Mouse (Mus musculus) mouse trophoblast stem cell (cell line): ENCODE measurements around the gene Lama5.

Experiments used
- in situ Hi-C, 2 experiments: fragments of 300-500 bp; cut with MseI, MboI; formaldehyde crosslinking; loops; 2 replicates in 1 of 2; 3 replicates in 1 of 2; pipeline ENCODE4 v1.15.1; 2025

The Lama5 gene

DNA sequence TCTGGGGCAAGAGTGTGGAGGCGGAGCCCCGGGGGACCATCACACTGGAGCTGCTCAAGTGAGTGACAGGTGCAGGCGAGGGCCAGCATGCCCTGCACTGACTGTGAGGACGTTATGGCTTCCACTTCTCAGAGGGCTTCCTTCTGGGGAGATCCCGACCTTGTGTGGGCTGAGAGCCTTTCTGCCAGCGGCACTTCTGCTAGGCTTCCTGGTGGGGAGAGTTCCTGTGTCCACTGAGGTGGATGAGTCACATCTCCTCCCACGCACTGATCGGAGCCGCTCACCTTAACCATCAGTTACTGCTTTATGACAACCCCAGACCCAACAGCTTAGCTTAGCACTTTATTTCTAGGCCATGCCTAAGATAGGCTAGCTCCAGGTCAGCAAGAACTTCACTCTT lies 77.1 kb downstream of the Lama5 start:
- in situ Hi-C loops = loop anchor here in 1 of 2 experiments (25.0 kb wide), 1 partner anchor 289 kb away; no protein-coding TSS in a partner anchor

DNA sequence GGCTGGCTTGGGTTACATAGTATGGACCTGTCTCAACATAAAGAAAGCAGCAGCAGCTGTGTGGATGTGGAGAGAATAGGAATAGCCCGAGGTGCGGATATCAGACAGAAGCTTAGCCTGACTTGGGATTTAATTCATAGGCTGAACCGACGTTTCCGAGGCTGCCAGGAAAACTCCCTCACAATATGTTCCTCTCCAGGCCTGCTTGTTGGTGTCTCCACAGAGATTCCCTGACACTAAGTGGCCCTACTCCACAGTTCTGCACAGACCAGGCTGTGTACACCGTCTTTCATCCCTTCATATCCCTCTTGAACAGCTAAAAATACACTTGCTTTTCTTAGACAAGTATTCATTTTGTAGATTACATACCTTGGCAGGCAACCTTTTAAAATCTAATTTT lies 78.3 kb downstream of the Lama5 start:
- in situ Hi-C loops = loop anchor here in 1 of 2 experiments (25.0 kb wide), 1 partner anchor 290 kb away; no protein-coding TSS in a partner anchor

DNA sequence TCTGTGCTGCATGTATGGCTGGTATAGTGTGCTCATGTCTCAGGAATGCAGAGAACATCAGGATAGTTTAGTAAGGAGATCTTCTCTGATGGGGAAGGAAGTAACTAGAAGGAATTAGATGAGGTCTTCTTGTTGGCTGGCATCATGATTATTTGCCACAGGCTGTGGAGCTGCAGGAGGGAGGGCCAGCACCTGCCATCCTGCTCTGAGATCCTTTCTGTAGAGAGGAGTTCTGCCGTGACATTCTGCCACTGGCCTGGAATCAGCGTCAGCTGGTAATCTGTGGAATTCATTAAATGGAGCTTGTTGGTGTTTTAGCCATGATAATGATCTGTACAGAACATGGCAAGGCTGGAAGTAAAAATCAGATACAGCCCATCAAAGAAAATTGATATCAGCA lies 79.6 kb downstream of the Lama5 start:
- in situ Hi-C loops = loop anchor here in 1 of 2 experiments (25.0 kb wide), 1 partner anchor 291 kb away; no protein-coding TSS in a partner anchor

GRCm38 (mm10) chr2:180135414-180135813 lies 90.2 kb downstream of the Lama5 start:
- in situ Hi-C loops = loop anchor here in 1 of 2 experiments (25.0 kb wide), 1 partner anchor 302 kb away; no protein-coding TSS in a partner anchor

- in situ Hi-C loops = loop anchor here in 1 of 2 experiments (25.0 kb wide), 1 partner anchor 303 kb away; no protein-coding TSS in a partner anchor
Observed at GRCm38 (mm10) chr2:180133911-180134310, 91.7 kb downstream of the Lama5 start.

DNA sequence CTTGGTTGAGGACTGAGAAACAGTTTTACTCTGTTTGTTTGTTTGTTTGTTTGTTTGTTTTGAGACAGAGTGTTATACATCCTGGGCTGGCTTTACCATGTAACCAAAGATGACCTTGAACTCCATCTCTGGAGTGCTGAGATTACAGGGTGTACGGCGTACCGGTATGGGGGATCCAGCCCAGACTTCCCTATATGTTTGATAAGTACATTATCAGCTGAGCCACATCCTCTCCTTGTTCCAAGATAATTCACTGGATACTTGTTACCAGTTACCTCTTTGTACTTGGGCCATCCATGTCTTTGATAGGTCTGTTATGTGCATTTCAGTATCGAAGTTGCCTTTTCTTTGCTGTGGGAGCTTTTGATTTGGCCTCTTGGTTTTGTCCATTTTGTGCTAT lies 92.4 kb downstream of the Lama5 start:
- in situ Hi-C loops = loop anchor here in 1 of 2 experiments (25.0 kb wide), 1 partner anchor 304 kb away; no protein-coding TSS in a partner anchor

DNA sequence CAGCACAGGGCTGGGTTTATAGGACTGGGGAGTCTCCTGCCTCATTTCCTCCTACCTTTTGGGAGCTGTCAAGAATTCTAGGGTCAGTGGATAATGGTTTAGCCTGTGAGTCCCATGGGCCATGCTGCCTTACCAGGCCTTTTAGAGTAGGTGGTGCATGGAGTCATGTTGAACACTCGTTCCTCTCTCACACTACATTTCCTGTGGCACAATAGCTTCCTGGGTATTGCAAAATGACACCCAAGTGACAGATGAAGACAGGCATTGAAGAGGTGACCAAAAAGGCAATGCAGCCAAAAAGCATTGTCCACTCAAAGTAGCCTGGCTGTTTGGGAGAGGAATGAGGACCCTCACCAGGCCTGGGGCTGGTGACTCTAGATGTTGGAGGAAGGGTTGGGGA lies 98.0 kb downstream of the Lama5 start:
- in situ Hi-C loops = loop anchor here in 1 of 2 experiments (25.0 kb wide), 1 partner anchor 310 kb away; no protein-coding TSS in a partner anchor
